Mouse (Mus musculus) left cerebral cortex, adult 9 months (tissue): ENCODE measurements around the gene Bdkrb1.

Experiments
- DNase-seq, 2 experiments: peaks; one replicate each; pipeline ENCODE4 v3.0.0; 2022; ENCODE audit warnings: low spot score in 2 of 2

Bdkrb1 gene

DNA sequence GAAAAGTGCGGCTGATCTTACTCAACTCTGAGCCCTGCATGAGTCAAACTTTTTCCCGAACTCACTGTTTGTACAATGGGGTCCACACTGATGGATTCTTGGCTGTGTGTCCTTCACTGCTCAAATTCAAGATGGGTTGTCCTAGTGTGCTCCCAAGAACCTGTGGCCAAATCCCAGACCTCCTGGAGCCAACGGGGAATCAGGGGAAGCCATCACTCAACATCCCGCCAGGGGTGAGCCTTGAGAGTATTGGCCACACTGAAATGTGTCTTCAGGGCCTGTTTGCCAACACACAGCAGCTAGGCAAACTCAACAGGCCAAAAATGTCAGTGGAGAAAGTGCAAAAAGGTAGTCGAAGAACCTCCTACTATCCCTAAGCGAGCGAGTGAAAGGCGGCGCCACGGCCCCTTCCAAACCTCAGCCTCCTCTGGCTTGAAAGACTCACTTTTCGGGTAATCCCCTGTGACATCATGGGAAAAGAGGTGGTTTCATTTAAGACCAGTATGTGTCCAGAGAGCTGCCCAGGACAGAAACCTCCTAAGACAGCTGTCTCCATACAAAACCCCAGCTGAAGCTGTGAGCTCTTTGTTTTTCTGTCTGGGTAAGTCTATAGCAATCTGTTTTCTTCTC lies at the start of gene Bdkrb1:
Gene Bdkrb1, plus strand, starts transcription at position 505 of the 630 bp plus-strand sequence.
- DNase-seq: no peak

DNA sequence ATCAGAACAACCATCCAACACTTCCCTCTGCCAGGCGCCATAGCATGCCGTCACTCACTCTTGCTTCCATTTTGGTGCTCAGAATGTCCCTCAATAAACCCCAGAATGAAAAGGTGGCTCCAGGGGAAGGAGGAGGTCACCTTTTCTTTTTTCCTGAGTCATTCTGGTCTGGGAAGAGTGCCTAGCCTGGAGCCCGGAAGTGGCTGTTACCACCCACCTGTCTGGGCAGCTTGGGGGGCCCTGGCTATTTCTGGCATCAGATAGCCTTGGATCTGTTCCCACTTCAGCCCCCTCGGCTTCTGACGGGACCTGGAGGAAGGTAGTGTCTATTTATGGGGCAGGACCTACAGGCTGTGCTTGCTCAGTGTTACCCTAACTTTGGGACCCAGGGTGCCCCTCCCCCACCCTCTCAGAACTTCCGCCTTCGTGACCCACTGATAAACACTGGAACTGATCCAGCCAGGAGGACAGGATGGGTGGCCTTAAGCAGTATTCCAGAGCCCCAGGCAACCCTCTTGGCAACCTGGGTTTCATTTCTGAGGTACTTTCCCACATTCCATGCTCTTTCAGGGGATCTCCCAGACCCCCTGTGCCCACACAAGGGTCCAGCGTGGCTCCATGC lies 48.6 kb upstream of the Bdkrb1 start:
- no peak for DNase-seq

DNA sequence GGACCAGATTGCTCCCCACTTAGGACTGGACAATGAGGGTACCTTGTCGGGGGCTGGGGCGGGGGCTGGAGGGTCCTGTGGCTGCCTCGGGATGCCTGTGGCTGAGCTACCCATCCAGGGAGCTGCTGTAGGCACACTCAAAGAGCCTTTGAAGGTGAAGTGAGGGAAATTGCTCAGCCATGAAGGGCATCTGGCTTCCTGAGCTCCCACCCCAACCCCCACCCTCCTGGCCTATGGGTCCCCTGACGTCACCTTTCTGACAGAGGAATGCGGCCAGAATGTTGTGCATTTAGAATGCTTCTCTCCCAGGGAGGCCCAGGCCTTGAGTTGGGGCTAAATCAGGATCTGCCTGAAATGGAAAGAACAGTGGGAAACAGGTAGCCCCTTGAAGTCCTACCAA lies 47.7 kb upstream of the Bdkrb1 start:
- DNase-seq: no peak

DNA sequence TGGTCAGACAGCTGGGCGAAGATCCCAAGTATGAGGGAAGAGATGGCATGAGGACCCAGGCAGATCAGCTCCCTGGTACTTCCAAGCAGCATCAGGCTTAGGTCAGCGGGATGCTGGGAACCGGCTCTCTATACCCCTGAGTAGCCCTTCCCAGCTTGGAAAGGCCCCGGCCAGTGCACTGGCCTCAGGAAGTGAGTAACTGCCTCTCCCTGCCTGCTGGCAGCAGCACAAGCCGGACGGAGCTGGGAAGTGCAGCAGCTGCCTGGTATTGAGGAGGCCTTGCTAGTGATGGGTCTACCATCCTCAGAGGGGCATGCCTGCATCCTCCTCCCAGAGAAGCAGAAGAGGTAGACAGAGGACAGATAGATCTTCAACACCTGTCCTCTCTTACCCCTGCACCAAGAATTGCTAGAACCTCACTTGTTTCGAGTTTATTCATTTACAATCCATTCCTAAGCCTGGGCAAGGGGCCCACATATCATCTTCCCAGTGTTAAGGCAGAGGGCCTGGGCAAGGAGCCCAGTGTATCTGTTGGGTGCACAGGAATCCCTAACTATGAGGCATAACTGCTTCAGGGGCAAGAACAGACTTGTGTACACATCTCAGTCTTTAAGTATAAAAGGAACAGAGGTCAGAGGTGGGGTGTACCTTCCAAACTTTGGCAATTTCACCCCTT lies 45.5 kb upstream of the Bdkrb1 start:
- DNase-seq: no peak

DNA sequence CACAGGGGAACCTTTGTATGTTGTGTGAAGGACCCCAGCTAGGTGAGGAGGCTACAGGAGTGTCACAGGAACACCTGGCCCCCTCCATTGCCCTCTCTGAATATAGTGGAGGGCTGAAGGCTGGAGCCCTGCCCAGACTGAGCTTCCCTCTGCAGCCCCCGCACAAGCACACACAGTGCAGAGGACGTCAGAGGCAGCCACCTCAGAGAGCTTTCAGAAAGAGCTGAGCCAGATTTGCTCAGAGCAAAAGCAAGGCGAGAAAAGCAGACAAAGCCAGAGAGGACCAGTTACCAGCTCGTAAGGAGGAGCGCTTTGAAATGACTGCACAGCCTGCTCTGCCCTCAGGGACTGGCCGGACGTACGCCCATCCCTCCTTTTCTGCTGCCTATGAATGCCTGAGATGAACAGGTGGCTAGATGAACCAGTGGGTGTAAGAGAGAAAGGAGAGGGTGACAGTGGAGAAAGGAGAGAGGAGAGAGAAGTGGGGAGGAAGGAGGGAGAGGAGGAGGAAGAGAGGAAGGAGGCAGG lies 41.8 kb upstream of the Bdkrb1 start:
- peak in 1 of 2 experiments; percentile 48 for DNase-seq

DNA sequence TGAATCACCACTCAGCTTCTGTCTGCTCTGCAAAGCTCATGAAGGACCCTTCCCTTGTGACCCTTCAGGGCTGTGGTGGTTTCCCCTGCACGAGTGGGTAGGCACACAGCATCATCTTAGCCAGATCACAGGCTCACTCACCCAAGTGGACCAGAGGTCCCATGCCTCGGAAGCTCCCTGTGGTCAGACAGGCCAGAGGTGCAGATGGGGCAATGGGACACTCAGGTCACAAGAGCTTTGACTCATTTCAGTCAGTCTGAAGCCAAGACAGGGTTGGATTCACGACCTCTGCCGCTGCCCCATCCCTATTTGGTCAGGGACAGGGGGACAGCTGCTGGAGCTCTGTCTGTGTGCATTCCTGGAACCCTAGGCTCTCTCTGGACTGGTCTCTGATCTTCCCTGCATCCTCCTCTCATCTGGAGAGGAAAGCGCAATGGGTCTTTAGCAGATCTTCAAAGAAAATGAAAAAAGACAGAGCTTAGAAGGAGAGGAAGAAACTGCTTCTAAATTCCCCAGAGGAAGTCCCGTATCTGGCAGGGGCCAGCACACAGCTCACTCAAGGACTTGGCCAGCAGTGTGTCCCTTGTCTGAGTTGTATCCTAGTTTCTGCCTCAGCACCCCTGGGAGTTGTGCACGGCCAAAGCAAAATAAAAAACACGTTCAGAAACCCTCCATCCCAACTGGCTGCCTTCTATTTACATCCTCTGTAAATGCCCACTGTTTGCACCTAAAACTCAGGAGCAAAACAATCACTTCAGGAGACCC lies 40.6 kb upstream of the Bdkrb1 start:
- DNase-seq: no peak

DNA sequence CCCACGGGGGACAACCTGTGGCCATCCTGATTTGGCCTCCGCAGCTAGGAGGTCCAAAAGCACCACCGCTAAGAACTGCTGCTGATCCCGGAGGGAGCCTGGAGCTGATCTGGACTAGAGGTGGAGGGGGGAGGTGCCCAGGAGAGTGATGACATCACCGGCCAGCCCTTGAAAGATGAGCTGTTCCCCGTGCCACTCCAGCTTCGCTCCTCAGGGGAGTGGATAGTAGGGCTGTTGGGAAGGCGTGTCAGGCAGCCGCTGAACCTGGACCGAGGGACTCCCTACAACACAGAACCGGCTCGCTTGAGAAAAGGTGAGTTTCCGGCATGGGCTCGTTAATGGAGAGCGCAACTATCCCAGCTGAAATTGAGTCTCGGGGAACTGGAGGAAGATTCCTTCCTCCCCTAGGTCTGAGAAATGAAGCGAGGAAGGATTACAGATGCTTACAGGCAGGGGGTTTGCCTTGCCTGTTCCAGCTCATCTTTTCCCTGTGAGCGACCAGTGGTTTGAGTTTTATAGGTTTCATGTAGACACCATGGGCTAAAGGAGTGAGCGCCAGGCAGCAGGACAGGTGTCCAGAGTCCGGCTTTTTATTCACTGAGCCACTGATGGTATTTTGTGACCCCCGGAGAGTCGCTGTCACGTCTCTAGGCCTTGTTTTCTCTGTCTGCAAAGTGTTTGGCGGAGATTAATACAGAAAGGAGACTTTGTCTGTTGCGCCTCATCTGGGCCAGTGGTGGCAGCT lies 39.8 kb upstream of the Bdkrb1 start, which contains the start of gene Bdkrb2:
Gene Bdkrb2, plus strand, starts transcription at position 291 of the 745 bp plus-strand sequence.
- no peak for DNase-seq

DNA sequence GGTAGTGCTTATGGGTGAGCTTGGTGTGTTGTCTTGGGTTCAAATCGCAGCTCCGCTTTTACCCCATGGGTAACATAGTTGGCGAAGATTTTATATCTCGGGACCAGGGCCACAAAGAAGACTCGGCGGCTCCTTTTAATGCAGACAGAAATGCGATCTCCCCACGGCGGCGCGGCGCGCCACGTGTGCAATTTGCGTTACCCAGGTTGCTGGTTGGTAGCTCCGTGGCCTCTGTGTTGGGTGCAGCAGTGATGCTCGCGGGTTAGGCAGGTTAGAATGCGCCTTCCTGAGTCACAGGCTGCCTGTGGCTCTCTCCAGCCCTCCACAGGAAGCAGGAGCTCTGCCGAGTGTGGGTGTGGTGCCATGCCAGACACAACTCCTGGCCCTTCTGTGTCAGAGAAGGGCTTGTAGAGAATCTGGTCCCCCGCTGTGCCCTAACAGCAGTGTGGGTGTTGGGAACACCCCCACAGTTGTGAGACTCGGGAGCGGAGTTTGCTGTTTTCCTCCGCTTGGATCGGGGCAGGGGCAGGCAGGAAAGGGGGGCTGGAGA lies 39.1 kb upstream of the Bdkrb1 start:
- DNase-seq: no peak

DNA sequence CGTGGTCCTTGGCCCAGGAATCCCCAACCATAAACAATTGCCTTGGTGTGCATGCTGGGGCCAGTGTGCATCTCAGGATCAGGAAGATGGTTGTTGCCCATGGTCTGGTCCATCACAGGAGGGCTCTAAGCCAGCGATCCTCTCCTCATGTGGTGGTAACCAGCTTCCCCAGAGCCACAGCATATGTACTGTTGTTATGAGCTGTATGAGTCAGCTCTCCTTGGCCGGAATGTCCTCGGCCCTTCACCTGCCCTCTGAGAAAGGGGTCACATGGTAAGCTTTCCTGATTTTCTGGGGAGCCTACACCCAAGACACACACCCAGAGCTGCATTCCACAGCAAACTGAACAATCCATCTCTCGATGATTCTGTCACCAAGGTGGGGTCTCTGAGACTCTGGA lies 37.7 kb upstream of the Bdkrb1 start:
- DNase-seq: no peak

DNA sequence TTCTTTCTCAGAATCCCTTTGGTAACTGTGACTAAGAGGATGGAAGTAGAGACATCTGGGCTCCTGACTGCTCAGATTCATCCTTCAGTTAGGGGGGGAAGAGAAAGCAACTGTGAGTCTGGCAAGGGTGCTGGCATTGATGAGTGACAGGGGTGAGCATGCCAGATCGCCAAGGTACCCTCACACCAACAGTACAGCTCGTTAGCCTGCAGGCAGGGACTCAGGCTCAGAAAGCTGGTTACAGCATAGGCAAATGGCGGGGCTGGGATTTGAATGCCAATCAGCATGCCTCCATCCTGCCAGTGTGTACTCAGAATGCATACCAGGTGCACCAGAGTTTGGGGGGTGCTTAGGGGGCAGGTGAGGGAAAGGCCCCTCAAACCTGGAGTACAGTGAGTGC lies 31.0 kb upstream of the Bdkrb1 start:
- no peak for DNase-seq

DNA sequence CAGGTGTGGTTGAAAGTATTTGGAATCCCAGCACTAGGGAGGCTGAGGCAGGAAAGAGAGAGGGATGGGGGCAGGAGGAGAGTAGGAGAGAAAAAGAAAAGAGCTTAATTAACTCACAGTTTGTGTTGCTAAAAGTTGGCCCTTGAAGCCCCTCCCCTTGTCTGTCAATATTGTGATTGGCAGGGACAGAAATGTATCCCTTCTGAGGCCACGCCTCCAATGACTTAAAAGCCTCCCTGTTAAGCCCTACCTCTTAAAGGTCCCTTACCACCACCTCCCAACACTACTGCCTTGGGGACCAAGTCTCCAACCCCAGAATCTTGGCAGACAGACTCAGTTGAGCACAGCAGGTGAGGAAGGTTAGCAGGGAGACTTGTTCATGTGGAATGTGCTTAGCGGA lies 30.3 kb upstream of the Bdkrb1 start:
- no peak for DNase-seq

DNA sequence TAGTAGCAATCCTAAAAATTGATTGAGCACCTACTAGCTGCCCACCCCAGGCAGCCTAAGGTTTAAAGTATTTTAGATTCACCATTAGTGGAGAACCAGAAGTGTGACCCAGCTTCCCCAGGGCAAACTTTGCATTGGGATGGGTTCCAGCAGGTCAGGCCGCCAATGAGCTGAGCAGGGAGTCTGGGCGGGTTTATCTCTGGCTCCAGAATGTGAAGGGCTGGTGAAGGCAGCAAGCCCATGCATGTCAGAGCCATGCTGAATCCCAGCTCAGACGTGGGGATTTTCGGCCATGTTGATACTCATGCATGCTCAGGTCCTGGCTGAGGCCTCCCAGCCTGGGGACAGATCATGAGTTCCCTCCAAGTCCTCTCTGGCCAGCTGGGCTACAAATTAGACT lies 28.5 kb upstream of the Bdkrb1 start:
- DNase-seq: no peak

DNA sequence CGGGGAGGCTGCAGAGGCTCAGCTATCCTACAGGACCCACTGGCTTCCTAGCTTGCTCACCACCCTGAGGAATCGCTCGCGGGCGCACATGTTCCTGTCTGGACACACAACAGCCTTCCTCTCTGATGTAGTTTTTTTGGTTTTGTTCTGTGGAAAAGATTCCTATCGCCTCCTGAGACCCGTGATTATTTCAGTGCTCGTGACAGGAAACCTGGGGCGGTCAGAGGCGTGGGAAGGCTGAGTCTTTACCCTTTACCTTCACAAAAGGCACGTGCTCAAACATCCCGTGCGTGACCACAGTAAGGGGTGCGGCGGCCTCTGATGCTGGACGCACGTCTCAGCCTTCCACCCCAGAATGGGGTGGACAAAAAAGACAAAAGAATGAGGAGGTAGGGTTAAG lies 22.4 kb upstream of the Bdkrb1 start:
- no peak for DNase-seq

DNA sequence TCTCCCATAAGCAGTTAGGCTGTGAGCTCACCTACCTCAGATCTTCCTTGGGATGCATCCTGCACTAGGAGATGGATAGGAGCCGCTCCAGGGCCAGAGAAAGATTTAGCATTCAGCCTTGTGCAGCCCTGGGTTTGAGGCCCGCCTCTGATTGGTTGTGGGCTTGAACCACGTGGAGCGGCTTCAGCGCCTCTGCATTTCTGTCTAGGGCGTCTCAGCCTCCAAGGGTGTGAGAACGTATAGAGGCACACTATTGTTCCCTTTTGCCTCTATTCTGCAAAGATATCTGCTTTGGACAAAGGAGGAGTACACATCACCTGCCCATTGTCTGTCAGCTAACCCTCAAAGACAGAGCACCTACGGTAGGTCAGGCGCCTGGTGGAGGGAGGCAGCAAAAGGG lies 20.4 kb upstream of the Bdkrb1 start:
- no peak for DNase-seq

DNA sequence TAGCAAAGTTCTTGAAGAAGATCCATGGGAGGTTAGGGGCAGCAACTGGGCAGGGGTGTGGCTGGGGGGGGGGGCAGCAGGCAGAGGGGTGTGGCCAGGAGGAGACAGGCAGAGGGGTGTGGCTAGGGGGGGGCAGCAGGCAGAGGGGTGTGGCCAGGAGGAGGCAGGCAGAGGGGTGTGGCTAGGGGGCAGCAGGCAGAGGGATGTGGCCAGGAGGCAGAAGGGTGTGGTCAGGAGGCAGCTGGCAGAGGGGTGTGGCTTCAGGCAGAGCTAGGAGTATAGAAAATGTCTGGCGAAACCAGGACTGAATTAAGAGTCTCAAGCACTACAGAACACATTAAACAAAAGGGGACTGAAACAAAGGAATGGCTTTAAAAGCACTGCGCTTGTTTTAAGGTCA lies 19.4 kb upstream of the Bdkrb1 start:
- no peak for DNase-seq

DNA sequence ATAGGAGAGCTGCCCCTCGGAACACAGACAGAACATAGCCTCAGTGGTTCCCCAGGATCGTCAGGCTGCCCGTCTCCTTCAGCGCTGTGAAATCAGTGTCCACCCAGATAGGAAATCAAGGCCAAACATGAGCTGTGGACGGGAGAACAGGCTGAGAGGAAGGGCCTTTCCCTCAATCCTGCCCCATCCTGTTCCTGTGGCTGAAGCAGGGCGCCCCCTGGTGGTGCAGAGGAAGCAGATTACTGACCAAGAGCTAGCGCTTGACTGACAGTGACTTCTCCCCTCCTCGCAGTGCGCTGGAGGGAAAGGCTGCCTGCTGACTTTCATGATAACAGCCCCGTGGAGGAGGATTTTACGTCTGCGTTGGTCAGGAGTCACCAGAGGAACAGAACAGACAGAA lies 18.0 kb upstream of the Bdkrb1 start:
- peak in 1 of 2 experiments; percentile 68 for DNase-seq

DNA sequence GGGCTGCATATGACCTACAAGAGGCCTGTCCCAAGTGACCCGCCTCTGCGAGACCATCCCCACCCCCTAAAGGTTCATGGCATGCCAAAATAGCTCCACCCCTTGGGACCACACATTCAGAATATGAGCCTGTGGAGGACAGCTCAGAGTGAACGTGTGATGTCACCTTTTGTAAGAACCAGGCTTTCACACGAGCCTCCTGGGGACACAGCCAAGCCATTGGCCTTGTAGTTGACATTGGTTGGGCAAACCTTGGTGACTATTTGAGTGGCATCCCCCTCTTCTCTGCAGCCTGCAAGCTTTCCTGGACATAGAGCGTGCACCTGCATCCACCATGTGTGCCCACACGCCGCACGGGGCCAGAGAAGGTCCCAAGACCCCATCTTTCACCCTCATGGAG lies 15.4 kb upstream of the Bdkrb1 start:
- no peak for DNase-seq

DNA sequence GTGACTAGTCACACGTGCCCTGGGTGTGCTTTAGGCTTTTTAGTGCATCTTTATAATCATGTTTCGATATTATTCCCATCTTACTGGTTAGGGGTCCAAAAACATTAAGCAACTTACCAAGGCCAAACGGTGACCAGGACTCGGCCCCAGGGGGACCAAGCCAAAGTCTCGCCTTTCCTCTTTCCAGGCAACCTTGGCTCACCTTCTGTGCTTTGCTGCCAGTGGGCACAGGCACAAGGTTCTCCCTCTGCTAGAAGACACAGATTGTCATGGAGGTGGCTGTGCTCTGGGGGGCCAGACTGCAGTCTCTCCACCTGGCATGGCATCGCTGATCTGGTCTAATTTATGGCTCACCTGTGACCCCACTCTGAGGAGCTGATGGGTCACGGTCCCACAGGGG lies 12.1 kb upstream of the Bdkrb1 start:
- no peak for DNase-seq

DNA sequence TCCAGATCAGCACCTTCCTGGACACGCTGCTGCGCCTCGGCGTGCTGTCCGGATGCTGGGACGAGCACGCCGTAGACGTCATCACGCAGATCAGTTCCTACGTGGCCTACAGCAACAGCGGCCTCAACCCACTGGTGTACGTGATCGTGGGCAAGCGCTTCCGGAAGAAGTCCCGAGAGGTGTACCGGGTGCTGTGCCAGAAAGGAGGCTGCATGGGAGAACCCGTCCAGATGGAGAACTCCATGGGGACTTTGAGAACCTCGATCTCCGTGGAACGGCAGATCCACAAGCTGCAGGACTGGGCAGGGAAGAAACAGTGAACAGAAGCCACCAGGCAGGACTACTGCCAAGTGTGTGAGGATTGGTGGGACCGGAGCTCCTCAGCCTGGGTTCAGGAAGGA lies 10.5 kb upstream of the Bdkrb1 start:
- DNase-seq: no peak

DNA sequence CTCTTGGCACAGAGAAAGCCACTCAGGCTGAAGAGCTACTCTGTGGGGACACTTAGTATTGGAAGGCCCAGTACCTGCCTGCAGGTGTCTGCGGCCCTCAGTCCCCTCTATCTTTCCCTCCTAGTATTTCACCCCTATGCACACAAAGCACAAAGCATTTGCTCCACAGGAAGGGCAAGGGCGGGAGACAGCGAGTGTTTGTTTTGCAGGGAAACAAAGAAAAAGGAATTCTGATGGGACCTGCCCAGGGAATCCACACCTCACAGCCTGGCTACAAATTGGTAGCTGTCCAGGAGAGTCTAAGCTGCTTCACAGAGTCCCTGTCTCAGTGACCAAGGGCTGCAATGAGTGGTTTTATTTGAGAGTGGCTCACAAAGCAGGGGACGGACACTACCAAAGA lies 9.4 kb upstream of the Bdkrb1 start:
- DNase-seq: no peak

DNA sequence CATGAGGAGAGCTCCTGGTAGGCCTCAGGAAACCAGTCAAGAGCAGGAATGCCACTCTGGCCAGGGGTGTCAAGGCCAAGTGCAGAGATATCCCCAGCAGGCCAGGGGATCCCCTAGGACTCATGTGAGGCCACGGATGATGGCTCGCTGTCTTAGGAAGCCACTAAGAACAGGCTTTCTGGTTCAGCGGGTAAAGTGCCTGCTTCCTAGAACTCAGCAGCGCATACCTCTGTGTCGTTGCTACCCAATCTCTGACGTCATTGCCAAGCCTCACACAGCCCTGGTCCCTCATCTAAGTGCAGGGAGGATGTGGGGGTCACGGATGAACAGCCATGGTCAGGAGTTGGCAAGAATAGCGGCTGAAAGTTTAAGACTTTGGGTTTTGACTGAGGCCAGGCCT lies 5.8 kb upstream of the Bdkrb1 start:
- no peak for DNase-seq
